Mouse (Mus musculus): ENCODE data around the gene Plau. TPM values are rescaled to one million over a fixed set of nuclear protein-coding genes. Genes with fewer than 3 reads are reported as not detected.

Plau gene
- total RNA-seq, 4 experiments from 2014 or later = 4.9 to 7.7 (median 5.6) TPM

DNA sequence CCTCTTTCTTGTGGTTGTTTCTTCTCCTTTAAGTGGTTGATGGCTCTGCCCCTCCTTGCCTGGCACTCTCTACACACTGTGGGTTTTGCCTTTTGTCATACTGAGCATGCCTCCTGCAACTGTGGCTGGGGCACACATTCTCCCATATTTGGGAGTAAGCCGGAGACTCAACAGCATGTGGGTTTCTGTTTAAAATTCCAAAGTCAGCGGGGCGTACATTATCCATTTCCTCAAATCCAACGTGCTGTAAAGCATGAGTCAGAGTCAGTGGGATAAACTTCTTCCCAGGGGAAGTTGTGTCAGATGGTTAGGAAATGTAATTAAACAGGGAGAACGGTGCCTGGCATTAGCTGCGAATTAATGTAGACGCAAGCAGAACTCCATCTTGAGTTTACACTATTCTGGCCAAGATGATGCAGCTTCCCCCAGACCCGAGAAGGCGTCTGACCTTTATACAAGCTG is 55.5 kb downstream of the Plau start:
- peak; percentile 57 for DNase-seq (ENCODE audit: low spot score)

Other genes starting within 250 kb of the Plau start
- gene Usp54, start 195.6 kb upstream of the Plau start, total RNA-seq (2022) = 10 to 100 TPM; 11.3 to 26.0 (median 18.6) TPM
- gene Myoz1, start 180.1 kb upstream of the Plau start, total RNA-seq (2022) = 1 to 10 TPM; 1.1 to 1.6 (median 1.4) TPM
- 100 to 1,000 TPM; 120 to 148 (median 126) TPM for gene Synpo2l, start 168.3 kb upstream of the Plau start, total RNA-seq (2022)
- 100 to 1,000 TPM in 3 of 4 experiments, 10 to 100 TPM in 1; 97.9 to 110 (median 103) TPM for gene Sec24c, start 162.4 kb upstream of the Plau start, total RNA-seq (2022)
- gene Fut11, start 141.7 kb upstream of the Plau start, total RNA-seq (2022) = 1 to 10 TPM; 4.2 to 4.9 (median 4.6) TPM
- 100 to 1,000 TPM; 110 to 126 (median 118) TPM for gene Chchd1, start 133.7 kb upstream of the Plau start, total RNA-seq (2022)
- 10 to 100 TPM; 38.7 to 47.0 (median 43.1) TPM for gene Zswim8, start 129.1 kb upstream of the Plau start, total RNA-seq (2022)
- gene Ndst2, start 102.1 kb upstream of the Plau start, total RNA-seq (2022) = 10 to 100 TPM in 1 of 4 experiments, 1 to 10 TPM in 3; 7.1 to 10.6 (median 9.9) TPM
- gene Camk2g, start 42.6 kb upstream of the Plau start, total RNA-seq (2022) = 10 to 100 TPM; 47.2 to 73.5 (median 58.4) TPM
- gene Vcl, start 92.7 kb downstream of the Plau start, total RNA-seq (2022) = 100 to 1,000 TPM in 3 of 4 experiments, 10 to 100 TPM in 1; 91.8 to 108 (median 105) TPM
- 10 to 100 TPM; 50.5 to 59.8 (median 57.0) TPM for gene Ap3m1, start 215.8 kb downstream of the Plau start, total RNA-seq (2022)
- 100 to 1,000 TPM; 233 to 260 (median 250) TPM for gene Adk, start 215.9 kb downstream of the Plau start, total RNA-seq (2022)